Mouse (Mus musculus): ENCODE data around the gene Calr. TPM values are rescaled to one million over a fixed set of nuclear protein-coding genes. Genes with fewer than 3 reads are reported as not detected.

Calr gene
- total RNA-seq (2023): 100 to 1,000 TPM; 331 to 384 TPM

DNA sequence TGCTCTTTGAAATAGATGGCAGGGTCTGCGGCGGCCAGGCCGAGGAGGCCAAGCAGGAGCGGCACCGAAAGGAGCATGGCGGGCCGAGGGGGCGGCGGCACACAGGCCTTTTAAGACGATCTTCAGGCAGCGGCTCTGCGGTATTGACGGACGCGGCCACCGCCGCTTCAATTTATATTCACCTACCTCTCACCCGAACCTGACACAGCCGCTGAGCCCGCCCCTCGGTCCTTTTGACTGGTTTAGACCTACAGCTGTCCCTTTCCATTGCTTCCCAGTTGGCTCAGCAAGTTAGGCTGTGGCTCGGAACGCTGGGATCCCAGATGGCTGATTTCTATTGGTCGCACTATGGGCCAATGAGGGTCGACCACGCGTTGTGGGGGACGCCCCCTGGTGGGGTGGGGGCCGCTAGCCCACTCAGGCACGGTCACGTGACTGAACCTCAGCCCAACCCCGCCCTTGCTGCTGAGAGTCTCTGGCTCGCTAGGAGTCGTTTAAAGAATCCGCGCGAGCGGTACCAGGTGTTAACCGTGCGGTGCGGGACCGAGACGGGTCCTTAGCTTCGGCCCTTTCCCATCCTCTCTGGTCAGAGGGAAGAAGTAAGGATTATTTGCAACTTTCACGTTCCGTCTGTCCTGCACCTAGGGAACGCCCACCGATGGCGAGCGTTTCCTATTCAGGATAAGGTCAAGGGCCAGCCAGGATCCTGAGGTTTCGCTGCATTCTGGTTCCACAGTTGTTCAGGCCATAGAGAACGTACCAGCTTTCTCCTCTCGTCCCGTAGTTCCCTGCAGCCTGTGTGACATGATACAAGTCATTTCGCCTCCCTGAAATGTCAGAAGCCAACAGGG lies at the start of gene Calr:
Gene Calr (minus strand): TSS at position 213 of the 851 bp plus-strand sequence.

GRCm38 (mm10) chr8:84893709-84894134 lies 47.0 kb upstream of the Calr start, which contains the start of gene Gcdh:
Gene Gcdh (minus strand): TSS chr8:84893921.

GRCm38 (mm10) chr8:84871376-84872308 lies 24.9 kb upstream of the Calr start, which contains the start of gene Syce2:
Gene Syce2 (plus strand): TSS chr8:84872111.

DNA sequence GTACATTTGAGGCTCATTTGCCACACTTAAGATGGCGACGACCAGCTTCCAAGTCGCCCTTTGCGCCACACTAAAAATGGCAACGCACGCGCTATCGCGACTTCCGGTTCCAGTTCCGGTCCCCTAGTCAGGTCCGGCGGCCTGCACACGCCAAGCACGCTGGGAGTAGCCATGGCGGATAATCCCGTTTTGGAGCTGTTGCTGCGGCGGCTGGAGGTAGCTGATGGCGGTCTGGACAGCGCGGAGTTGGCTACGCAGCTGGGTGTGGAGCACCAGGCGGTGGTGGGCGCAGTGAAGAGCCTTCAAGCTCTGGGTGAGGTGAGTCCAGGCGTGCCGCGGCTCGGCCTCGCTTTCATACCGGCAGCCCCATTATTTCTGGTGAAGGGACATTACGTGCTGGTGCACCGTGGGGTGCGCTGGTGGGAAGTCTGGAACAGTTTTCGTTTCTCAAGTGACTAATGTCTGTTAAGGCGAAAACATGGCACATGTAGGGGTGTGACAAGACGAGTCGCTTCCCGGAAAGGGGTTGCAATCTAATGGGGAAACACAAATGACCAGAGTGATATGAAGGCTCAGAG lies 10.2 kb upstream of the Calr start, which contains the start of gene Farsa:
Gene Farsa (plus strand): TSS at position 126 of the 578 bp plus-strand sequence.

GRCm38 (mm10) chr8:84840248-84840999 lies 6.3 kb downstream of the Calr start, which contains the start of gene Rad23a:
Gene Rad23a (minus strand): TSS chr8:84840665.

DNA sequence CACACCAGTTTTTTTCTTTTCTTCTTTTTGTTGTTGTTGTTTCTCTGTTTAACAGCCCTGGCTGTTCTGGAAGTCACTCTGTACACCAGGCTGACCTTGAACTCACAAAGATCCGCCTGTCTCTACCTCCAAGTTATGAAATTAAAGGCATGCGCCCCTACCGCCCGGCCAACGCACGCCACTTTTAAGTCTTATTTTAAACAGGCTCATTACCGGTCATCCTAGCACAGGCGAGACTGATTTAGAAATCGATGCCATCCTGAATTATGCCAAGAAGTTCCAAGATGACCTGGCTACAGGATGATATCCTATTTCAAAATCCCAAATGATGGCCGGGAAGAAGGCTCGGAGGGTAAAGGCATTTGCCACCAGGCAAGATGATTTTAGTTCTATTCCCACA lies 15.2 kb downstream of the Calr start, which contains the start of gene Gadd45gip1:
Gene Gadd45gip1 (plus strand): TSS at position 33 of the 400 bp plus-strand sequence.

GRCm38 (mm10) chr8:84822723-84823122 lies 24.0 kb downstream of the Calr start, which contains the start of gene Dand5:
Gene Dand5 (minus strand): TSS chr8:84822823.

DNA sequence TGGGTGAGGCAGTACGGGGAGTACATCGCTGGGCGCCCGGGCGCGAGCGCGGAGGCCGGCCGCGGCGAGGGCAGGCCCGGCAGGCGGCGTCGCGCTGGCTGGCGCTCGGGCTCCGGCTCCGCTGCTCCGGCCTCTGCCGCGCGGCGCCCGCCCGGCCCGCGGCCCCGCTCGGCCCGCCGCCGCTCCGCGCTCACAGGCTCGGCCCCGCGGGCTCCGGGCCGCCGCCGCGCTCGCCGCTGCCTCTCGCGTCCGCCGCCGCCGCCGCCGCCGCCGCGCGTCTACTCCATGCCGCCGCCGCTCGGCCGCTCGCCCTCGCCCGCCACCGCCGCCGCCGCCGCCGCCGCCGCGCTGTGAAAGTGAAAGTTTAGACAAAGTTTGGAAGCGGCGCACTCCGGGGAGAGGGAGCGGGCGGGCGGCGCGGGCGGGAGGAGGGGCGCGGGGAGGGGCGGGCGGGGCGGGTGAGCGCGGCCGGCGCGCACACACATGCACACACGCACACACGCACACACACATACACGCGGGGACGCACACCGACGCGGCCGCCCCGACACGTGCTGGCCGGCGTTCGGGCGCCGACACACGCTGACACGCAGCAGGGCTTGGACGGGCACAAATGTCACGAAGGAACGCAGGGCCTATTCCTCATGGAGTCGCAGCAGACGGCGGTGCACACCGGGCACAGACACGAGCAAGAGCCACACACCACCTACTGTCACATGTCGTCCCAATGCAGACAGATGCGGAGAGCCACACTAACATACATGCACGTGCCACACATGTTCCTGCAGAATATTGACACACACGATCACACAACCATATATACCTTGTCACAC lies 46.5 kb downstream of the Calr start, which contains the start of gene Nfix:
Gene Nfix (minus strand): TSS at position 346 of the 833 bp plus-strand sequence.

Other genes with a start within 250 kb of the Calr start
- gene Ier2, start 184.1 kb downstream of the Calr start, total RNA-seq (2023): 1,000 to 10,000 TPM in 1 of 2 experiments, 100 to 1,000 TPM in 1; 917 to 1,067 TPM
- 10 to 100 TPM; 25.7 to 39.0 TPM for gene Trmt1, start 160.6 kb downstream of the Calr start, total RNA-seq (2023)
- 10 to 100 TPM; 35.1 to 41.1 TPM for gene Nacc1, start 159.1 kb downstream of the Calr start, total RNA-seq (2023)
- gene Lyl1, start 145.5 kb downstream of the Calr start, total RNA-seq (2023): 100 to 1,000 TPM; 103 to 117 TPM
- 10 to 100 TPM; 10.9 to 11.1 TPM for gene G430095P16Rik, start 123.9 kb downstream of the Calr start, total RNA-seq (2023)
- gene Nfix, start 46.6 kb downstream of the Calr start, total RNA-seq (2023): 10 to 100 TPM; 22.4 to 35.3 TPM
- gene Dand5, start 24.1 kb downstream of the Calr start, total RNA-seq (2023): 1 to 10 TPM; 1.2 to 1.9 TPM
- gene Gadd45gip1, start 15.4 kb downstream of the Calr start, total RNA-seq (2023): 1 to 10 TPM; 6.7 to 9.4 TPM
- gene Rad23a, start 6.3 kb downstream of the Calr start, total RNA-seq (2023): 10 to 100 TPM; 45.1 to 61.6 TPM
- gene Farsa, start 10.1 kb upstream of the Calr start, total RNA-seq (2023): 10 to 100 TPM; 27.1 to 36.2 TPM
- 10 to 100 TPM; 14.8 to 20.6 TPM for gene Syce2, start 25.2 kb upstream of the Calr start, total RNA-seq (2023)
- gene Gcdh, start 47.0 kb upstream of the Calr start, total RNA-seq (2023): 10 to 100 TPM in 1 of 2 experiments, 1 to 10 TPM in 1; 9.6 to 11.3 TPM
- gene Klf1, start 55.0 kb upstream of the Calr start, total RNA-seq (2023): 10 to 100 TPM; 21.1 to 28.8 TPM
- gene Dnase2a, start 61.6 kb upstream of the Calr start, total RNA-seq (2023): 10 to 100 TPM; 20.0 to 24.8 TPM
- not detected for gene Mast1, start 90.4 kb upstream of the Calr start, total RNA-seq (2023)
- gene Rtbdn, start 100.1 kb upstream of the Calr start, total RNA-seq (2023): not detected
- gene Gm49661, start 122.5 kb upstream of the Calr start, total RNA-seq (2023): not detected
- 100 to 1,000 TPM; 117 to 203 TPM for gene Prdx2, start 122.7 kb upstream of the Calr start, total RNA-seq (2023)
- 10 to 100 TPM; 35.2 to 37.9 TPM for gene Rnaseh2a, start 122.8 kb upstream of the Calr start, total RNA-seq (2023)
- 1,000 to 10,000 TPM; 1,182 to 1,374 TPM for gene Junb, start 131.8 kb upstream of the Calr start, total RNA-seq (2023)
- 1 to 10 TPM in 1 of 2 experiments, under 1 TPM in 1; 0.83 to 1.1 TPM for gene Hook2, start 143.7 kb upstream of the Calr start, total RNA-seq (2023)
- not detected for gene Best2, start 167.6 kb upstream of the Calr start, total RNA-seq (2023)
- 10 to 100 TPM; 56.3 to 62.0 TPM for gene Asna1, start 178.3 kb upstream of the Calr start, total RNA-seq (2023)
- 100 to 1,000 TPM; 154 TPM for gene Trir, start 179.9 kb upstream of the Calr start, total RNA-seq (2023)
- 10 to 100 TPM; 34.3 to 53.0 TPM for gene Tnpo2, start 190.0 kb upstream of the Calr start, total RNA-seq (2023)
- gene Fbxw9, start 213.1 kb upstream of the Calr start, total RNA-seq (2023): 1 to 10 TPM; 4.8 to 6.4 TPM
- gene Gm5741, start 221.0 kb upstream of the Calr start, total RNA-seq (2023): not detected
- gene Dhps, start 224.8 kb upstream of the Calr start, total RNA-seq (2023): 10 to 100 TPM; 35.8 to 38.4 TPM
- 10 to 100 TPM; 36.7 TPM for gene Wdr83os, start 233.8 kb upstream of the Calr start, total RNA-seq (2023)
- gene Wdr83, start 234.4 kb upstream of the Calr start, total RNA-seq (2023): 10 to 100 TPM; 12.1 to 19.5 TPM
- gene Man2b1, start 236.3 kb upstream of the Calr start, total RNA-seq (2023): 100 to 1,000 TPM; 291 to 306 TPM

Measured in neutrophil, adult 83 days (primary cell).